Mouse (Mus musculus) embryonic facial prominence, embryonic 12.5 days (tissue): Measurements from ENCODE around the gene Gpha2. TPM values are rescaled to one million over a fixed set of nuclear protein-coding genes. Genes with fewer than 3 reads are reported as not detected.
A peak's percentile ranks its signal among the peaks of the same experiment; 100 is the strongest.

Experiments used
- ATAC-seq: fragments of 200-750 bp; cut with Nextera tagmentation; 2 replicates; pipeline ENCODE4 v1.8.0; 2017; ENCODE audit not compliant: insufficient number of reproducible peaks, insufficient read depth, low FRiP score, low TSS enrichment
- H3K27ac ChIP-seq: fragments of 300-500 bp; sonication (generic); 2 replicates; pipeline ENCODE4 v1.5.1; 2016; ENCODE audit warnings: mild to moderate bottlenecking
- H3K27me3 ChIP-seq: fragments of 300-500 bp; sonication (generic); 2 replicates; pipeline ENCODE4 v1.6.1; 2016; ENCODE audit warnings: mild to moderate bottlenecking, moderate library complexity
- H3K36me3 ChIP-seq: fragments of 300-500 bp; sonication (generic); 2 replicates; pipeline ENCODE4 v1.6.1; 2016; ENCODE audit warnings: mild to moderate bottlenecking
- H3K4me1 ChIP-seq: fragments of 300-500 bp; sonication (generic); 2 replicates; pipeline ENCODE4 v1.6.1; 2016
- H3K4me2 ChIP-seq: fragments of 300-500 bp; sonication (generic); replicated peaks from 2 replicates; pipeline ENCODE4 v1.6.1; 2016; ENCODE audit warnings: mild to moderate bottlenecking, moderate library complexity
- H3K4me3 ChIP-seq: fragments of 300-500 bp; sonication (generic); 2 replicates; pipeline ENCODE4 v1.5.1; 2016; ENCODE audit warnings: mild to moderate bottlenecking
- H3K9ac ChIP-seq: fragments of 300-500 bp; sonication (generic); 2 replicates; pipeline ENCODE4 v1.6.1; 2016; ENCODE audit warnings: mild to moderate bottlenecking, moderate library complexity
- H3K9me3 ChIP-seq: fragments of 300-500 bp; sonication (generic); 2 replicates; pipeline ENCODE4 v1.6.1; 2016; ENCODE audit warnings: mild to moderate bottlenecking, moderate library complexity
- WGBS: fragments of 180-500 bp; shearing (Covaris S2); methylation state at CpG from one replicate; pipeline ENCODE4 v1.1.7; 2016; 5-methylcytosine and 5-hydroxymethylcytosine counted together
- microRNA counts: library from miRNA; unstranded; fragments of <30 nt; microRNA quantifications from one replicate; lab custom pipeline; 2017
- microRNA-seq: library from miRNA; unstranded; fragments of <30 nt; microRNA quantifications from one replicate; pipeline ENCODE4, GENCODE M21; 2017
- polyA plus RNA-seq: library from polyadenylated mRNA; unstranded; fragments of >200 nt; fragmentation: Nextera tagmentation; extraction: Ambion mirVana; gene quantifications from 2 replicates; pipeline ENCODE4 v1.2.1, GENCODE M21; 2016

Gpha2 gene
- polyA plus RNA-seq, 1 experiment from 2014 or later = 3.1 TPM

DNA sequence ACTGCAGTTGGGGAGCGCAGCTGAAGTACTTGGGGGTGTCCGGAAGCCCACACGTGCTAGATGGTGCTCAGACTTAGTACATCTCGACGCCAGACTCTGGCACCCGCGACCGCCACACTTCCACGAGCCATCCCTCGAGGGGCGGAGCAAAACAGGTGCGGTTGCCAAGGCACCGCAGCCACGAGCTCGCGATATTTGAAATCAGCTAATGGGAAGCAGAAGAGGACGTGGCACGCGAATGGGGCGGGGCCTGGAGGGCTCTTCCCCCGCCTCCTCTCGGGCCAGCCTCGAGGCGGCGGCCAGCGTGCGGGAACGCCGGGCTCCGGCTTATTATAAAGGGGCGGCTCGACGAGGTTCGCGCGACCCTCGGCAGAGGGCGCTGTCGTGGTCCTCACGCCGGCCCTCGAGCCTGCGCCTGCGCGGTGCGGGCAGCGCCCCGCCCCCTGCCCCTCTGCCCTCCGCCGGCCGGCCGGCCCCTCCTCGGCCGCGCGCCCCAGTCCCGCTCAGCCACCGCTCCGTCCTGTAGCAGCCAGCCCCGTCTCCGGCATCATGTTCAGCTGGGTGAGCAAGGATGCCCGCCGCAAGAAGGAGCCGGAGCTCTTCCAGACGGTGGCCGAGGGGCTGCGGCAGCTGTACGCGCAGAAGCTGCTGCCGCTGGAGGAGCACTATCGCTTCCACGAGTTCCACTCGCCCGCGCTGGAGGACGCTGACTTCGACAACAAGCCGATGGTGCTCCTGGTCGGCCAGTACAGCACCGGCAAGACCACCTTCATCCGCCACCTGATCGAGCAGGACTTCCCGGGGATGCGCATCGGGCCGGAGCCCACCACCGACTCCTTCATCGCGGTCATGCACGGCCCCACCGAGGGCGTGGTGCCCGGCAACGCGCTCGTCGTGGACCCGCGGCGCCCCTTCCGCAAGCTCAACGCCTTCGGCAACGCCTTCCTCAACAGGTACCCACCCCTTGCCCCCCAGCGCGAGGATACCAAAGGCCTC, 50.5 kb downstream of the Gpha2 start, which contains the start of gene Ehd1:
TSS of gene Ehd1 (plus strand) at position 300 of the 996 bp plus-strand sequence.
- peak within 1 kb of the TSS; percentile 86 for H3K4me3 ChIP-seq
- no peaks in the 10 kb centered on the region for H3K9me3 ChIP-seq
- WGBS = under 1% methylated on average over 99 of the region's 106 CpGs
- peak within 1 kb of the TSS; percentile 86 for H3K9ac ChIP-seq
- peak; percentile 90 for ATAC-seq
- H3K36me3 ChIP-seq = peaks cover 15% of the 10 kb centered on the region
- H3K27ac ChIP-seq = peak within 1 kb of the TSS; percentile 75
- H3K4me2 ChIP-seq = peak within 1 kb of the TSS; percentile 93
- H3K27me3 ChIP-seq = no peaks in the 10 kb centered on the region
- H3K4me1 ChIP-seq = peaks cover 26% of the 10 kb centered on the region

MicroRNA genes within 50 kb of the gene (microRNA counts, 519-probe panel; counts per million panel counts)
- 460 counts per million, percentile 65 among the panel's probes with 10 or more counts for microRNA mmu-miR-192 (lab: Ali Mortazavi, UCI)

Small RNAs within 50 kb of the gene (microRNA-seq; reads per million reads assigned to microRNA genes)
- gene Mir192 (82.6 reads per million, percentile 49 among the genes with 10 or more reads in this experiment), gene Mir194-2 (72.0 reads per million, percentile 47 among the genes with 10 or more reads in this experiment)

Other genes with a start within 250 kb of the Gpha2 start
- gene Slc22a20, start 240.2 kb upstream of the Gpha2 start, polyA plus RNA-seq = not detected in 2 replicates
- 7.0 and 7.7 TPM in 2 replicates for gene Capn1, start 210.5 kb upstream of the Gpha2 start, polyA plus RNA-seq
- 26.4 and 29.8 TPM in 2 replicates for gene Syvn1, start 179.8 kb upstream of the Gpha2 start, polyA plus RNA-seq
- 79.3 and 79.4 TPM in 2 replicates for gene Mrpl49, start 168.6 kb upstream of the Gpha2 start, polyA plus RNA-seq
- 703 and 704 TPM in 2 replicates for gene Fau, start 168.5 kb upstream of the Gpha2 start, polyA plus RNA-seq
- 38.1 and 39.3 TPM in 2 replicates for gene Znhit2, start 165.2 kb upstream of the Gpha2 start, polyA plus RNA-seq
- gene Tm7sf2, start 158.0 kb upstream of the Gpha2 start, polyA plus RNA-seq = 31.9 and 33.2 TPM in 2 replicates
- 76.0 and 78.4 TPM in 2 replicates for gene Vps51, start 149.1 kb upstream of the Gpha2 start, polyA plus RNA-seq
- gene Tmem262, start 146.3 kb upstream of the Gpha2 start, polyA plus RNA-seq = not detected in 2 replicates
- gene Gm28374, start 144.1 kb upstream of the Gpha2 start, polyA plus RNA-seq = 1.2 and 2.0 TPM in 2 replicates
- gene Zfpl1, start 141.4 kb upstream of the Gpha2 start, polyA plus RNA-seq = 75.5 and 80.8 TPM in 2 replicates
- gene Cdca5, start 141.4 kb upstream of the Gpha2 start, polyA plus RNA-seq = 40.6 TPM in 2 replicates
- 0.43 and 0.50 TPM in 2 replicates for gene AC131692.1, start 132.0 kb upstream of the Gpha2 start, polyA plus RNA-seq
- 0.55 and 0.64 TPM in 2 replicates for gene Naaladl1, start 120.6 kb upstream of the Gpha2 start, polyA plus RNA-seq
- gene Sac3d1, start 107.7 kb upstream of the Gpha2 start, polyA plus RNA-seq = 55.6 and 58.8 TPM in 2 replicates
- 33.6 and 35.8 TPM in 2 replicates for gene Snx15, start 98.1 kb upstream of the Gpha2 start, polyA plus RNA-seq
- gene Batf2, start 85.4 kb upstream of the Gpha2 start, polyA plus RNA-seq = not detected in 2 replicates
- 100 and 102 TPM in 2 replicates for gene Arl2, start 84.8 kb upstream of the Gpha2 start, polyA plus RNA-seq
- not detected in 2 replicates for gene Majin, start 42.0 kb upstream of the Gpha2 start, polyA plus RNA-seq
- gene Ppp2r5b, start 9.5 kb downstream of the Gpha2 start, polyA plus RNA-seq = 34.5 and 40.1 TPM in 2 replicates
- 11.7 and 12.0 TPM in 2 replicates for gene Atg2a, start 15.3 kb downstream of the Gpha2 start, polyA plus RNA-seq
- 76.6 and 77.6 TPM in 2 replicates for gene Ehd1, start 50.3 kb downstream of the Gpha2 start, polyA plus RNA-seq
- gene Cdc42bpg, start 80.1 kb downstream of the Gpha2 start, polyA plus RNA-seq = 0.65 and 0.95 TPM in 2 replicates
- 107 and 111 TPM in 2 replicates for gene Men1, start 108.6 kb downstream of the Gpha2 start, polyA plus RNA-seq
- 15.6 and 16.8 TPM in 2 replicates for gene Map4k2, start 114.8 kb downstream of the Gpha2 start, polyA plus RNA-seq
- 158 and 159 TPM in 2 replicates for gene Sf1, start 137.3 kb downstream of the Gpha2 start, polyA plus RNA-seq
- gene Pygm, start 158.0 kb downstream of the Gpha2 start, polyA plus RNA-seq = 3.5 and 6.0 TPM in 2 replicates
- 24.5 and 30.9 TPM in 2 replicates for gene Rasgrp2, start 173.0 kb downstream of the Gpha2 start, polyA plus RNA-seq
- gene Nrxn2, start 192.4 kb downstream of the Gpha2 start, polyA plus RNA-seq = 2.8 and 4.9 TPM in 2 replicates